Mouse (Mus musculus) cerebellum, postnatal 4 days (tissue): ENCODE data around the gene Ghrhr.

ENCODE experiments used
- DNase-seq, 2 experiments: peaks; one replicate each; pipeline ENCODE4 v3.0.0; 2022; ENCODE audit warnings: low spot score in 2 of 2, mixed read lengths in 1 of 2

The Ghrhr gene

GRCm38 (mm10) chr6:55376076-55376475 lies at the start of gene Ghrhr:
Ghrhr (plus strand) TSS chr6:55376295.
- no peak for DNase-seq

GRCm38 (mm10) chr6:55326299-55326698 lies 49.8 kb upstream of the Ghrhr start:
- no peak for DNase-seq

GRCm38 (mm10) chr6:55327326-55327725 lies 48.8 kb upstream of the Ghrhr start:
- no peak for DNase-seq

- DNase-seq: no peak
Observed at GRCm38 (mm10) chr6:55328179-55328578, 47.9 kb upstream of the Ghrhr start.

- no peak for DNase-seq
Observed at GRCm38 (mm10) chr6:55331315-55331714, 44.8 kb upstream of the Ghrhr start.

GRCm38 (mm10) chr6:55332100-55332772 lies 43.9 kb upstream of the Ghrhr start:
- DNase-seq: no peak

- DNase-seq: no peak
Observed at GRCm38 (mm10) chr6:55332773-55333109, 43.4 kb upstream of the Ghrhr start.

- DNase-seq: peak in 1 of 2 experiments; percentile 33
Observed at GRCm38 (mm10) chr6:55335989-55336514, 40.0 kb upstream of the Ghrhr start, which contains the start of gene Aqp1. Aqp1 (plus strand) TSS chr6:55336432.

GRCm38 (mm10) chr6:55337242-55337641 lies 38.9 kb upstream of the Ghrhr start:
- DNase-seq: no peak

- no peak for DNase-seq
Observed at GRCm38 (mm10) chr6:55338077-55338476, 38.0 kb upstream of the Ghrhr start.

- no peak for DNase-seq
Observed at GRCm38 (mm10) chr6:55338934-55339825, 36.9 kb upstream of the Ghrhr start.

- DNase-seq: no peak
Observed at GRCm38 (mm10) chr6:55341688-55342087, 34.4 kb upstream of the Ghrhr start.

- no peak for DNase-seq
Observed at GRCm38 (mm10) chr6:55342328-55342727, 33.8 kb upstream of the Ghrhr start.

- peak in 1 of 2 experiments; percentile 18 for DNase-seq
Observed at GRCm38 (mm10) chr6:55343446-55343845, 32.6 kb upstream of the Ghrhr start.

GRCm38 (mm10) chr6:55344291-55345016 lies 31.6 kb upstream of the Ghrhr start:
- DNase-seq: peak in 1 of 2 experiments; percentile 13

- peak in 1 of 2 experiments; percentile 17 for DNase-seq
Observed at GRCm38 (mm10) chr6:55345264-55345663, 30.8 kb upstream of the Ghrhr start.

GRCm38 (mm10) chr6:55346491-55346890 lies 29.6 kb upstream of the Ghrhr start:
- DNase-seq: no peak

GRCm38 (mm10) chr6:55347711-55348571 lies 28.2 kb upstream of the Ghrhr start:
- DNase-seq: no peak

GRCm38 (mm10) chr6:55349231-55349630 lies 26.9 kb upstream of the Ghrhr start:
- no peak for DNase-seq

- DNase-seq: no peak
Observed at GRCm38 (mm10) chr6:55350383-55350952, 25.6 kb upstream of the Ghrhr start.

GRCm38 (mm10) chr6:55351712-55352111 lies 24.4 kb upstream of the Ghrhr start:
- DNase-seq: no peak
